Mouse (Mus musculus): ENCODE measurements around the gene Abce1. TPM values are rescaled to one million over a fixed set of nuclear protein-coding genes. Genes with fewer than 3 reads are reported as not detected.

Gene Abce1
- total and polyA plus RNA-seq, 3 experiments, result 123 to 306 (median 202) TPM

DNA sequence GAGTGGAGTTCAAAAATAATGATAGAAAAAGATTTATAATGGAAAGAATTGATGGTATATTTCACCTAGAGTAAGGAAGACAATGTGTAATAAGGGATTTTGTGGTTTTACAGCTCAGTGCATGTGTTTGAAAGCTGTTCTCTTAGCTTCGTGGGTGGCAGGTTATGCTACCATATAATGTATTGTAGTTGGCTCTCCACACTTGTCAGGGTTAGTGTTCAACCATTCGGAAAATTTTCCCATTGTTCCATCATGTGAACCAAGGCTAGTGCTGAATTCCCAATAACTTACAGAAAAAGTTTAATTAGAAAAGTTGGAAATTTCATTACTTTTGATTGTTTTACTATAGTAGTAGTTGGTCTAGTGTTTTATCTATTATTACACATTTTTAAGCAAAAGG is 36.6 kb upstream of the Abce1 start:
- no peak for TF ChIP-seq ETS1 (conservative IDR thresholded peaks at IDR 0.05; ENCODE audit: low read depth, low read length)
- TF ChIP-seq MYC (IDR thresholded peaks at IDR 0.05; ENCODE audit: low read depth, low read length), result no peak
- no peak for TF ChIP-seq ZKSCAN1 (IDR thresholded peaks at IDR 0.05; ENCODE audit: borderline replicate concordance, low read depth, low read length)
- no peak for TF ChIP-seq USF1 (IDR thresholded peaks at IDR 0.05; ENCODE audit: low read depth, low read length)
- TF ChIP-seq CHD2 (IDR thresholded peaks at IDR 0.05; ENCODE audit: low read length), result no peak
- no peak for TF ChIP-seq MEF2A (IDR thresholded peaks at IDR 0.05; ENCODE audit: borderline replicate concordance, low read depth, low read length)
- no peak for TF ChIP-seq MAX (IDR thresholded peaks at IDR 0.05; ENCODE audit: low read length)
- no peak for TF ChIP-seq IRF4 (IDR thresholded peaks at IDR 0.05; ENCODE audit: low read depth, low read length)
- no peak for TF ChIP-seq SIN3A (IDR thresholded peaks at IDR 0.05; ENCODE audit: low read length)
- no peak for TF ChIP-seq NRF1 (IDR thresholded peaks at IDR 0.05; ENCODE audit: low read depth, low read length)
- TF ChIP-seq ZMIZ1 (IDR thresholded peaks at IDR 0.05; ENCODE audit: low read depth, low read length), result no peak
- TF ChIP-seq KAT2A (IDR thresholded peaks at IDR 0.05; ENCODE audit: insufficient replicate concordance, low read length), result no peak
- TF ChIP-seq E2F4 (IDR thresholded peaks at IDR 0.05; ENCODE audit: insufficient replicate concordance, low read depth, low read length), result no peak
- no peak for TF ChIP-seq GABPA (IDR thresholded peaks at IDR 0.05; ENCODE audit: insufficient replicate concordance, low read depth, low read length)
- TF ChIP-seq PAX5 (IDR thresholded peaks at IDR 0.05; ENCODE audit: low read length), result no peak
- TF ChIP-seq EP300 (IDR thresholded peaks at IDR 0.05; ENCODE audit: low read length), result no peak
- Histone ChIP-seq H3K36me3 (replicated peaks in 1 of 2; ENCODE audit: control insufficient read depth in 1 of 2, insufficient read depth in 1 of 2, low read length in 1 of 2) (peaks cover 0 to 18% of the 10 kb centered on the region in 2 experiments), H3K79me2 (replicated peaks; ENCODE audit: control insufficient read depth, extremely low read depth, insufficient read depth, poor library complexity, severe bottlenecking) (no peaks in the 10 kb centered on the region), H3K4me3 (replicated peaks in 1 of 3; ENCODE audit: low read depth in 2 of 3, low read length in 2 of 3, poor library complexity in 1 of 3) (no peak overlapping the region), H3K9ac (ENCODE audit: insufficient read depth, low read depth) (no peak overlapping the region), H3K27me3 (replicated peaks) (no peaks in the 10 kb centered on the region), H3K9me3 (replicated peaks; ENCODE audit: low read length) (no peaks in the 10 kb centered on the region), H3K4me1 (ENCODE audit: control insufficient read depth in 1 of 2, insufficient read depth in 2 of 2) (peaks cover 3 to 6% of the 10 kb centered on the region in 2 experiments; a peak in 3 of 4 replicates), H3K4me2 (ENCODE audit: insufficient read depth, low read depth, poor library complexity, severe bottlenecking) (no peak overlapping the region), H3K27ac (ENCODE audit: insufficient read depth, low read depth) (no peak overlapping the region)
- in situ Hi-C loops (cut with MboI; ENCODE audit: low pct_ligation_motif_present, low pct_unique_long_range_greater_than_20kb, low sequenced_read_pairs) (loop anchor here (25.0 kb wide), 1 partner anchor 314 kb away; the partner anchor contains the start of gene Hhip), dilution Hi-C loops (cut with MboI; ENCODE audit: extremely low pct_ligation_motif_present, extremely low pct_unique_long_range_greater_than_20kb, low sequenced_read_pairs) (no loop called here)
- DNase-seq (ENCODE audit: extremely low read depth), result no peak

DNA sequence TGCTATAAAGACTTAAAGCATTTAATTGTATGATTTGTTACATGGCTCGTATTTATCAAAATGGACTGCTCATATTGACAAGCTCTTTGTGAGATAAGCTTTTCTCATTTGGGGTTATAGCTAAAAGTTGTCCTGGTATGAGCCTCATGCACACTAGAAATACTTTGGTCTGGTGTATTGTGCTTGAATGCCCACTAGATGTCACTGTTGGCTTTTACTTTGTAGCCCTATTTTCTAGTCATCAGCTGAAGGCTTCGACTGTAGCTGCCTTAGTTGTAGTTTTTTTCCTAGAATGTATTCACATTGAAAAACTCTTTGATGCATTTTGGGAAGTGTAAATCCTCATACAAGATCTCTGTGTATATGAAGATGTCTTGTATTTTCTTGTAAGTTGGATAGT is 22.8 kb upstream of the Abce1 start:
- Histone ChIP-seq H3K4me3 (replicated peaks in 1 of 3; ENCODE audit: low read depth in 2 of 3, low read length in 2 of 3, poor library complexity in 1 of 3) (no peak overlapping the region), H3K9ac (ENCODE audit: insufficient read depth, low read depth) (no peak overlapping the region), H3K27ac (ENCODE audit: insufficient read depth, low read depth) (no peak overlapping the region), H3K79me2 (replicated peaks; ENCODE audit: control insufficient read depth, extremely low read depth, insufficient read depth, poor library complexity, severe bottlenecking) (no peaks in the 10 kb centered on the region), H3K27me3 (replicated peaks) (no peaks in the 10 kb centered on the region), H3K4me1 (ENCODE audit: control insufficient read depth in 1 of 2, insufficient read depth in 2 of 2) (no peaks in the 10 kb centered on the region), H3K9me3 (replicated peaks; ENCODE audit: low read length) (no peaks in the 10 kb centered on the region), H3K4me2 (ENCODE audit: insufficient read depth, low read depth, poor library complexity, severe bottlenecking) (no peak overlapping the region), H3K36me3 (replicated peaks in 1 of 2; ENCODE audit: control insufficient read depth in 1 of 2, insufficient read depth in 1 of 2, low read length in 1 of 2) (peaks cover 2 to 40% of the 10 kb centered on the region in 2 experiments)
- dilution Hi-C loops (cut with MboI; ENCODE audit: extremely low pct_ligation_motif_present, extremely low pct_unique_long_range_greater_than_20kb, low sequenced_read_pairs) (no loop called here), in situ Hi-C loops (cut with MboI; ENCODE audit: low pct_ligation_motif_present, low pct_unique_long_range_greater_than_20kb, low sequenced_read_pairs) (loop anchor here (10.0 to 25.0 kb wide), 2 partner anchors 328 to 750 kb away; partner anchors contain the start of gene Hhip)
- peak; percentile 64 for DNase-seq (ENCODE audit: extremely low read depth)
- TF ChIP-seq CTCF (conservative IDR thresholded peaks at IDR 0.05 in 1 of 2, IDR thresholded peaks at IDR 0.05 in 1 of 2; ENCODE audit: low read depth in 2 of 2, low read length in 2 of 2) (peak; percentile 67 to 81), CHD2 (IDR thresholded peaks at IDR 0.05; ENCODE audit: low read length) (no peak), MAZ (IDR thresholded peaks at IDR 0.05; ENCODE audit: low read depth, low read length) (no peak), BHLHE40 (IDR thresholded peaks at IDR 0.05; ENCODE audit: low read depth, low read length) (no peak), POLR2A (IDR thresholded peaks at IDR 0.05; ENCODE audit: low read depth, low read length) (no peak), NRF1 (IDR thresholded peaks at IDR 0.05; ENCODE audit: low read depth, low read length) (no peak), MAFK (IDR thresholded peaks at IDR 0.05; ENCODE audit: insufficient replicate concordance, low read length) (no peak), ZC3H11A (IDR thresholded peaks at IDR 0.05; ENCODE audit: low read depth, low read length) (no peak), ZNF384 (IDR thresholded peaks at IDR 0.05; ENCODE audit: low read depth, low read length) (0 out of 2 replicates have a peak, but pooled peaks have one; percentile 9), MEF2A (IDR thresholded peaks at IDR 0.05; ENCODE audit: borderline replicate concordance, low read depth, low read length) (no peak), POLR2AphosphoS2 (IDR thresholded peaks at IDR 0.05; ENCODE audit: low read depth, low read length) (no peak), SIN3A (IDR thresholded peaks at IDR 0.05; ENCODE audit: low read length) (no peak), USF2 (conservative IDR thresholded peaks at IDR 0.05; ENCODE audit: low read depth, low read length) (no peak), MXI1 (IDR thresholded peaks at IDR 0.05; ENCODE audit: low read depth, low read length) (no peak), USF1 (IDR thresholded peaks at IDR 0.05; ENCODE audit: low read depth, low read length) (no peak), ETS1 (conservative IDR thresholded peaks at IDR 0.05; ENCODE audit: low read depth, low read length) (no peak), ZKSCAN1 (IDR thresholded peaks at IDR 0.05; ENCODE audit: borderline replicate concordance, low read depth, low read length) (no peak), UBTF (IDR thresholded peaks at IDR 0.05; ENCODE audit: low read depth, low read length) (no peak), KAT2A (IDR thresholded peaks at IDR 0.05; ENCODE audit: insufficient replicate concordance, low read length) (no peak), HCFC1 (IDR thresholded peaks at IDR 0.05; ENCODE audit: low read depth, low read length) (no peak), E2F4 (IDR thresholded peaks at IDR 0.05; ENCODE audit: insufficient replicate concordance, low read depth, low read length) (no peak), TBP (conservative IDR thresholded peaks at IDR 0.05; ENCODE audit: low read depth, low read length) (no peak), JUND (conservative IDR thresholded peaks at IDR 0.05; ENCODE audit: low read depth, low read length) (no peak), SMC3 (IDR thresholded peaks at IDR 0.05; ENCODE audit: low read depth, low read length) (peak; percentile 74), ZMIZ1 (IDR thresholded peaks at IDR 0.05; ENCODE audit: low read depth, low read length) (no peak), EP300 (IDR thresholded peaks at IDR 0.05; ENCODE audit: low read length) (no peak)

Measured in CH12.LX (cell line).